Mouse (Mus musculus): Measurements from ENCODE around the gene Atg7.

GRCm38 (mm10) chr6:114826889-114827288, 184.0 kb downstream of the Atg7 start:
- no peak for TF ChIP-seq POLR2A (IDR thresholded peaks at IDR 0.05; ENCODE audit: insufficient read length, low read depth)
- TF ChIP-seq TCF12 (IDR thresholded peaks at IDR 0.05; ENCODE audit: insufficient read depth, poor library complexity, severe bottlenecking): no peak
- no peak for TF ChIP-seq CEBPB (IDR thresholded peaks at IDR 0.05; ENCODE audit: insufficient read depth, poor library complexity, severe bottlenecking)

Data from myocyte (in vitro differentiated cells).